Mouse (Mus musculus) lung, postnatal 0 days (tissue): ENCODE data around the gene Cuedc2.

Experiments used
- CTCF ChIP-seq: IDR thresholded peaks from 2 replicates; pipeline ENCODE4 v1.5.1; 2016; ENCODE audit warnings: antibody characterized with exemption, mild to moderate bottlenecking
- EP300 ChIP-seq: IDR thresholded peaks from 2 replicates; pipeline ENCODE4 v1.6.1; 2016; ENCODE audit warnings: antibody characterized with exemption, mild to moderate bottlenecking, control low read depth

DNA sequence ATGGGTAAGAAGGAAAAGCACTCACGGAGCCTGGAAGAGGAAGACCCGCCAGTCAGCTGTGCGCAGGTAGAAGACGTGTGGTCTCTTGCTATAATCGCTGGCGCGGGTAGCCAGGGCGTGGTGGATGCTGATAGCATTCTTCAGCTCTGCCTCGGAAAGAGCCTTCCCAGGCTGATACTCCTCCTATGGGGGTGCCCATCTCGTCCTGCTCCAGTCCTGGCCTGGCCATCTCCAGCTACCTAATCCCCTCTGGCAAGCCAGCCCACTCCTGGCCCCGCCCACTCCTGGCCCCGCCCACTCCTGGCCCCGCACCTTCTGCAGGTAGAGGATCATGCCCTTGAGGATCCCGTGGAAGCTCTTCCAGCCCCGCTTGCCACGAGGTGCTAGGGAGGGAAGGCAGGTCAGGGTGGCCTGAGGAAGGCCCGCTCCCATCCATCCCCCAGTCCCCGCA is 24.3 kb downstream of the Cuedc2 start:
- TF ChIP-seq CTCF: no peak
- no peak for TF ChIP-seq EP300
